Mouse (Mus musculus): ENCODE measurements around the gene Gm20824. TPM values are rescaled to one million over a fixed set of nuclear protein-coding genes. Genes with fewer than 3 reads are reported as not detected.

Gene Gm20824
- not detected for total RNA-seq (2023)

GRCm38 (mm10) chrY:8257607-8258006 is at the start of gene Gm20824:
Gene Gm20824 (plus strand): TSS chrY:8257907.

Other genes starting within 250 kb of the Gm20824 start
- gene Gm20825, start 186.4 kb upstream of the Gm20824 start, total RNA-seq (2023) = not detected

All from CD4-positive naive resting alpha-beta T cell, adult 57 days (primary cell).